Mouse (Mus musculus): ENCODE measurements around the gene Ddx54. TPM values are rescaled to one million over a fixed set of nuclear protein-coding genes. Genes with fewer than 3 reads are reported as not detected.

Ddx54 gene
- polyA plus RNA-seq, 2 experiments, result 9.9 to 12.4 TPM

- 89% methylated on average over 5 of the region's 5 CpGs for WGBS (ENCODE audit: insufficient replicate concordance)
- Histone ChIP-seq H3K9ac (replicated peaks) (no peak overlapping the region), H3K9me3 (ENCODE audit: control insufficient read depth, low read length) (no peaks in the 10 kb centered on the region), H3K27ac (no peak overlapping the region), H3K4me1 (replicated peaks; ENCODE audit: control insufficient read depth in 2 of 2, insufficient read depth in 2 of 2, low read length in 1 of 2) (peaks cover 4 to 20% of the 10 kb centered on the region in 2 experiments), H3K36me3 (replicated peaks; ENCODE audit: control insufficient read depth, insufficient read depth, low read depth) (no peaks in the 10 kb centered on the region), H3K4me3 (ENCODE audit: insufficient read depth in 1 of 2, low read depth in 2 of 2, low read length in 2 of 2) (no peak overlapping the region), H3K27me3 (ENCODE audit: control insufficient read depth, insufficient read depth, low read length) (no peaks in the 10 kb centered on the region), H3K4me2 (ENCODE audit: low read depth) (no peak overlapping the region)
- ATAC-seq (ENCODE audit: insufficient read depth), result no peak
- DNase-seq (ENCODE audit: low read depth in 3 of 3, low spot score in 3 of 3), result no peak
- TF ChIP-seq CTCF (IDR thresholded peaks at IDR 0.05; ENCODE audit: low read depth) (no peak), EP300 (IDR thresholded peaks at IDR 0.05; ENCODE audit: low read depth) (no peak)
Measured at GRCm38 (mm10) chr5:120566101-120566500, 46.4 kb upstream of the Ddx54 start.

- no peaks in the 10 kb centered on the region for H3K27me3 ChIP-seq (ENCODE audit: control insufficient read depth, insufficient read depth, low read length)
- no peak overlapping the region for H3K27ac ChIP-seq
Measured at GRCm38 (mm10) chr5:120566681-120567252, 45.8 kb upstream of the Ddx54 start.

GRCm38 (mm10) chr5:120567253-120567701 lies 45.3 kb upstream of the Ddx54 start:
- no peak overlapping the region for H3K4me2 ChIP-seq (ENCODE audit: low read depth)
- no peaks in the 10 kb centered on the region for H3K36me3 ChIP-seq (replicated peaks; ENCODE audit: control insufficient read depth, insufficient read depth, low read depth)
- DNase-seq (ENCODE audit: low read depth in 3 of 3, low spot score in 3 of 3) (no peak), ATAC-seq (ENCODE audit: insufficient read depth) (no peak)
- H3K4me1 ChIP-seq (replicated peaks; ENCODE audit: control insufficient read depth in 2 of 2, insufficient read depth in 2 of 2, low read length in 1 of 2), result peaks cover 4 to 24% of the 10 kb centered on the region in 2 experiments
- 61% methylated on average over 21 of the region's 21 CpGs for WGBS (ENCODE audit: insufficient replicate concordance)
- H3K9ac ChIP-seq (replicated peaks), result no peak overlapping the region
- TF ChIP-seq EP300 (IDR thresholded peaks at IDR 0.05; ENCODE audit: low read depth) (no peak), CTCF (IDR thresholded peaks at IDR 0.05; ENCODE audit: low read depth) (no peak)
- no peak overlapping the region for H3K4me3 ChIP-seq (ENCODE audit: insufficient read depth in 1 of 2, low read depth in 2 of 2, low read length in 2 of 2)
- no peaks in the 10 kb centered on the region for H3K9me3 ChIP-seq (ENCODE audit: control insufficient read depth, low read length)
- no peaks in the 10 kb centered on the region for H3K27me3 ChIP-seq (ENCODE audit: control insufficient read depth, insufficient read depth, low read length)
- H3K27ac ChIP-seq, result no peak overlapping the region

More at GRCm38 (mm10) chr5:120566681-120567252, 45.8 kb upstream of the Ddx54 start:
- DNase-seq (ENCODE audit: low read depth in 3 of 3, low spot score in 3 of 3) (no peak), ATAC-seq (ENCODE audit: insufficient read depth) (no peak)
- H3K9ac ChIP-seq (replicated peaks), result no peak overlapping the region
- H3K4me2 ChIP-seq (ENCODE audit: low read depth), result no peak overlapping the region
- H3K9me3 ChIP-seq (ENCODE audit: control insufficient read depth, low read length), result no peaks in the 10 kb centered on the region
- TF ChIP-seq EP300 (IDR thresholded peaks at IDR 0.05; ENCODE audit: low read depth) (no peak), CTCF (IDR thresholded peaks at IDR 0.05; ENCODE audit: low read depth) (no peak)
- no peak overlapping the region for H3K4me3 ChIP-seq (ENCODE audit: insufficient read depth in 1 of 2, low read depth in 2 of 2, low read length in 2 of 2)
- WGBS (ENCODE audit: insufficient replicate concordance), result 57% methylated on average over 9 of the region's 9 CpGs
- H3K4me1 ChIP-seq (replicated peaks; ENCODE audit: control insufficient read depth in 2 of 2, insufficient read depth in 2 of 2, low read length in 1 of 2), result peaks cover 4 to 24% of the 10 kb centered on the region in 2 experiments
- H3K36me3 ChIP-seq (replicated peaks; ENCODE audit: control insufficient read depth, insufficient read depth, low read depth), result no peaks in the 10 kb centered on the region

- H3K9ac ChIP-seq (replicated peaks), result no peak overlapping the region
- 80% methylated on average over 14 of the region's 14 CpGs for WGBS (ENCODE audit: insufficient replicate concordance)
- H3K27ac ChIP-seq, result no peak overlapping the region
- DNase-seq (ENCODE audit: low read depth in 3 of 3, low spot score in 3 of 3) (no peak), ATAC-seq (ENCODE audit: insufficient read depth) (no peak)
- no peak overlapping the region for H3K4me2 ChIP-seq (ENCODE audit: low read depth)
- H3K36me3 ChIP-seq (replicated peaks; ENCODE audit: control insufficient read depth, insufficient read depth, low read depth), result no peaks in the 10 kb centered on the region
- no peaks in the 10 kb centered on the region for H3K27me3 ChIP-seq (ENCODE audit: control insufficient read depth, insufficient read depth, low read length)
- TF ChIP-seq CTCF (IDR thresholded peaks at IDR 0.05; ENCODE audit: low read depth), result no peak
- TF ChIP-seq EP300 (IDR thresholded peaks at IDR 0.05; ENCODE audit: low read depth), result no peak
- H3K9me3 ChIP-seq (ENCODE audit: control insufficient read depth, low read length), result no peaks in the 10 kb centered on the region
- H3K4me1 ChIP-seq (replicated peaks; ENCODE audit: control insufficient read depth in 2 of 2, insufficient read depth in 2 of 2, low read length in 1 of 2), result peaks cover 1 to 23% of the 10 kb centered on the region in 2 experiments
- no peak overlapping the region for H3K4me3 ChIP-seq (ENCODE audit: insufficient read depth in 1 of 2, low read depth in 2 of 2, low read length in 2 of 2)
Measured at GRCm38 (mm10) chr5:120567761-120568211, 44.8 kb upstream of the Ddx54 start.

- no peak for TF ChIP-seq EP300 (IDR thresholded peaks at IDR 0.05; ENCODE audit: low read depth)
- TF ChIP-seq CTCF (IDR thresholded peaks at IDR 0.05; ENCODE audit: low read depth), result no peak
- Histone ChIP-seq H3K9ac (replicated peaks) (no peak overlapping the region), H3K36me3 (replicated peaks; ENCODE audit: control insufficient read depth, insufficient read depth, low read depth) (no peaks in the 10 kb centered on the region; the same call in 1 of the 2 replicates), H3K27ac (no peak overlapping the region), H3K9me3 (ENCODE audit: control insufficient read depth, low read length) (no peaks in the 10 kb centered on the region), H3K4me1 (replicated peaks; ENCODE audit: control insufficient read depth in 2 of 2, insufficient read depth in 2 of 2, low read length in 1 of 2) (peaks cover 0 to 21% of the 10 kb centered on the region in 2 experiments; a peak in 2 of 4 replicates), H3K4me3 (ENCODE audit: insufficient read depth in 1 of 2, low read depth in 2 of 2, low read length in 2 of 2) (no peak overlapping the region), H3K4me2 (ENCODE audit: low read depth) (no peak overlapping the region), H3K27me3 (ENCODE audit: control insufficient read depth, insufficient read depth, low read length) (no peaks in the 10 kb centered on the region)
- no peak for ATAC-seq (ENCODE audit: insufficient read depth)
- WGBS (ENCODE audit: insufficient replicate concordance), result 79% methylated on average over 9 of the region's 9 CpGs
- DNase-seq (ENCODE audit: low read depth in 3 of 3, low spot score in 3 of 3), result no peak
Measured at GRCm38 (mm10) chr5:120568336-120568768, 44.2 kb upstream of the Ddx54 start.

Measured in liver, embryonic 14.5 days (tissue).